Mouse (Mus musculus) midbrain, embryonic 11.5 days (tissue): ENCODE measurements around the gene Vps37c. TPM values are rescaled to one million over a fixed set of nuclear protein-coding genes. Genes with fewer than 3 reads are reported as not detected.

Source experiments
- ATAC-seq: fragments of 200-750 bp; cut with Nextera tagmentation; 2 replicates; pipeline ENCODE4 v1.8.0; 2017; ENCODE audit warnings: moderate TSS enrichment, moderate library complexity; ENCODE audit not compliant: low FRiP score
- DNase-seq: peaks from one replicate; pipeline ENCODE4 v3.0.0; 2015; ENCODE audit warnings: low spot score; ENCODE audit errors: missing footprints
- H3K27ac ChIP-seq: fragments of 300-500 bp; sonication (generic); 2 replicates; pipeline ENCODE4 v1.5.1; 2014; ENCODE audit warnings: low read depth, low read length
- H3K27me3 ChIP-seq: fragments of 300-500 bp; sonication (generic); 2 replicates; pipeline ENCODE4 v1.6.1; 2014; ENCODE audit warnings: mild to moderate bottlenecking, low read length, moderate library complexity, mixed read lengths; ENCODE audit not compliant: control insufficient read depth, insufficient read depth
- H3K36me3 ChIP-seq: fragments of 300-500 bp; sonication (generic); 2 replicates; pipeline ENCODE4 v1.6.1; 2014; ENCODE audit warnings: mild to moderate bottlenecking, low read length, moderate library complexity, mixed read lengths; ENCODE audit not compliant: control insufficient read depth, insufficient read depth
- H3K4me1 ChIP-seq: fragments of 300-500 bp; sonication (generic); 2 replicates; pipeline ENCODE4 v1.6.1; 2014; ENCODE audit warnings: low read length; ENCODE audit not compliant: control insufficient read depth, insufficient read depth
- H3K4me2 ChIP-seq: fragments of 300-500 bp; sonication (generic); 2 replicates; pipeline ENCODE4 v1.6.1; 2014; ENCODE audit warnings: mild to moderate bottlenecking, moderate library complexity
- H3K4me3 ChIP-seq: fragments of 300-500 bp; sonication (generic); 2 replicates; pipeline ENCODE4 v1.5.1; 2014; ENCODE audit warnings: low read depth, low read length
- H3K9ac ChIP-seq: fragments of 300-500 bp; sonication (generic); 2 replicates; pipeline ENCODE4 v1.6.1; 2014; ENCODE audit warnings: low read length
- H3K9me3 ChIP-seq: fragments of 300-500 bp; sonication (generic); 2 replicates; pipeline ENCODE4 v1.6.1; 2016; ENCODE audit warnings: low read length; ENCODE audit not compliant: control insufficient read depth
- WGBS: fragments of 180-500 bp; shearing (Covaris S2); extraction: QIAGEN DNeasy Blood & Tissue Kit; methylation state at CpG from one replicate; pipeline ENCODE4 v1.1.7; 2014; 5-methylcytosine and 5-hydroxymethylcytosine counted together
- polyA plus RNA-seq: library from polyadenylated mRNA; unstranded; fragments of >200 nt; fragmentation: Nextera tagmentation; extraction: Ambion mirVana; gene quantifications from 2 replicates; pipeline ENCODE4 v1.2.1, GENCODE M21; 2014

Vps37c gene
- polyA plus RNA-seq, 1 experiment from 2014 or later: 26.0 TPM

DNA sequence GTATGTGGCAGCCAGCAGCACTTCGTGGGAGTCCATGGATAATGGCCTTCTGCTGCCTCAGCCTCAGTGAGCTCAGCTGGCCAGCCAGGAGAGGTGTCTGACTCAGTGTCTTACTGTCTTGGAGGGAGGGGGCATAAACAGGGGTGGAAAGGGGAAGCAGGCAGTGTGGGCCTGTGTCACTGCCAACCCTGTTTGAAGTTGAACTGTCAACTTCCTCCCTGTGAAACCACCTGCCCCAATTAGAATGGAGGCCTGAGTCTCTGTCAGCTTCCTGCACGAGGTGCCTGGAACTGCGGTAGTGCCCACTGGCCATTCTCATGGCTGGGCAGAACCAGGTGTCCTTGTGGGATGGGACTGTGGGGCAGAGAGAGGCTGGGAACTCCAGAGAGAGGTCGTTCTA is 50.3 kb downstream of the Vps37c start, which contains the start of gene Cd5:
Cd5 (minus strand) TSS at position 192 of the 400 bp plus-strand sequence.
- H3K4me2 ChIP-seq: no peak within 1 kb of the TSS
- no peak within 1 kb of the TSS for H3K27ac ChIP-seq
- peak; percentile 14 for DNase-seq
- WGBS: 84% methylated on average over 4 of the region's 4 CpGs
- H3K9me3 ChIP-seq: no peaks in the 10 kb centered on the region
- ATAC-seq: no peak
- H3K4me3 ChIP-seq: no peak within 1 kb of the TSS
- H3K36me3 ChIP-seq: no peaks in the 10 kb centered on the region
- no peak within 1 kb of the TSS for H3K9ac ChIP-seq
- H3K4me1 ChIP-seq: no peaks in the 10 kb centered on the region
- H3K27me3 ChIP-seq: no peaks in the 10 kb centered on the region

DNA sequence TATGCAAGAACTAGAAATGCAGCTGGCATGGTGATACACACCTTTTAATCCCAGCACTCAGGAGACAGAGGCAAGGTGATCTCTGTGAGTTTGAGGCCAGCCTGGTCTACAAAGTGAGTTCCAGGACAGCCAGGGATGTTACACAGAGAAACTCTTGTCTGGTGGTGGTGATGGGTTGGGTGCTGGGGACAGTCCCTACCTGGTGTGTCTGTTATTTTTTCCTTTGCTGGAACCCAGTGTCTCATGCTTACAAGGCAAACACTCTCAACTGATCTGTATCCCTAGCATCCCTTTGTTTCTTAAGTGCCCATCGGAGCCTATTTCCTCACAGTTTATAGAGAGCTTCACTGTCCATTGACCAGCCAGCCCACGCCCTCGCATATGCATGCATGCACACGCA is 51.4 kb downstream of the Vps37c start:
- Histone ChIP-seq H3K4me1 (no peaks in the 10 kb centered on the region), H3K27me3 (no peaks in the 10 kb centered on the region), H3K9me3 (no peaks in the 10 kb centered on the region), H3K27ac (no peak overlapping the region), H3K9ac (no peak overlapping the region), H3K36me3 (no peaks in the 10 kb centered on the region), H3K4me3 (no peak overlapping the region), H3K4me2 (no peak overlapping the region)
- no peak for ATAC-seq
- no peak for DNase-seq
- WGBS: 93% methylated on average over 4 of the region's 4 CpGs

DNA sequence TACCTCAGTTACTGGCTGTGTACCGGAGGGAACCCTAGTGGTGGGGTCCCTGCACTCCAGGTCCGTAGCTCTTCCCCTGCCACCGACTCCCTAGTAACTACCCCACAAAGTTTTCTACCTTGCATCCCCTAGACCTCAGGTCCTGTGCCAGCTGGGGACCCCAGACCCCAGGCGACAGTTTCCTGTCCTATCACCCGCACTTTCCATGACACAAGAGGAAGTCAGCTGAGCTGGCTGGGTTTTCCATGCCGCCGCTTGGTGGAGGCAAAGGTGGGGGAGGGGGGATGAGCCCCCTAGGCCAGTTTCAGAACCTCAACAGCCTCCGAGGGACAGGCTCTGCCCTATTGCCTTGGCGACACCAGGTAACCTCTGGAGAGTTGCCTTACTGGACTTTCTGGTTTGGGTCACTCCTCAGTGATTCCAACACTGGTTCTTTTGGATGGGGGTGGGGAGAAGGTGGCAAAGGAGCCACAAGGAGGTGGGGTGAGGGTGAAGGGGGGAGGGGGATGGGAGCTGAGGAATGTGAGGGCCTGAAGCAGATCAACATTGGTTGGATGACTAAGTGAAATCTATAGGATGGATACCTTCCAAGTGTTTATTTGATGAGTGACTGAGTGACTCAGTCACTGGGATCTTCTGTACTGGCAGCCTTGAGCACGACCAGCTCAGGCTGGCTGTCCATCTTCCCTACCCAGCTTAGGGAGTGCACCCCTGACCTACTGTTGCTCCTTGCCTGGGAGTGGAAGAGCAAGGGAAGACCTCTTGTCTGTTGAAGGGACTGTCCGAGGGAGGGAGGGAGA is 52.3 kb downstream of the Vps37c start:
- H3K4me2 ChIP-seq: no peak overlapping the region
- no peak for ATAC-seq
- WGBS: 37% methylated on average over 11 of the region's 11 CpGs

DNA sequence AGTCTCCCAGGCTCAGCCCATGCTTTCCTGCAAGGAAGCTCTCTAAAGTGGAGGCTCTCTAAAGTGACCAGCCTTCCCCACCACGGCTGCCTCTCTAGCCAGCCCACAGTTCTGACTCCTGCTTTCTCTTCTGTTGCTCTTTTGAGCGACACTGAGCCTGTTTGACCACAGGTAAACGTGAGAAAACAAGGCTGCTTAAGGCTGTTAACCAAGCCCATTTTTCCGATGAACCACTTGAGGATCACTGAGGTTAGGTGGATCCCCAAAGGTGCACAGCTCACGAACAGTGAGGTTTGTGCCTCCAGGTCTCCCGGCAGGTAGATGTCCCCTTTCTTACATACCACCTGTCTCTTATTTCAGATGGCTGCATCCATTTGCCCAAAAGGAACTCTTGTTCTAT is 53.6 kb downstream of the Vps37c start:
- Histone ChIP-seq H3K27ac (no peak overlapping the region), H3K4me2 (no peak overlapping the region), H3K4me3 (no peak overlapping the region), H3K36me3 (no peaks in the 10 kb centered on the region), H3K9ac (no peak overlapping the region), H3K4me1 (no peaks in the 10 kb centered on the region), H3K27me3 (no peaks in the 10 kb centered on the region), H3K9me3 (no peaks in the 10 kb centered on the region)
- WGBS: 82% methylated on average over 6 of the region's 6 CpGs
- ATAC-seq (no peak), DNase-seq (no peak)

More for the DNA sequence above, 52.3 kb downstream of the Vps37c start:
- no peak overlapping the region for H3K9ac ChIP-seq
- no peaks in the 10 kb centered on the region for H3K36me3 ChIP-seq
- H3K4me1 ChIP-seq: no peaks in the 10 kb centered on the region
- H3K27ac ChIP-seq: no peak overlapping the region
- no peak overlapping the region for H3K4me3 ChIP-seq
- no peak for DNase-seq
- no peaks in the 10 kb centered on the region for H3K27me3 ChIP-seq
- H3K9me3 ChIP-seq: no peaks in the 10 kb centered on the region

DNA sequence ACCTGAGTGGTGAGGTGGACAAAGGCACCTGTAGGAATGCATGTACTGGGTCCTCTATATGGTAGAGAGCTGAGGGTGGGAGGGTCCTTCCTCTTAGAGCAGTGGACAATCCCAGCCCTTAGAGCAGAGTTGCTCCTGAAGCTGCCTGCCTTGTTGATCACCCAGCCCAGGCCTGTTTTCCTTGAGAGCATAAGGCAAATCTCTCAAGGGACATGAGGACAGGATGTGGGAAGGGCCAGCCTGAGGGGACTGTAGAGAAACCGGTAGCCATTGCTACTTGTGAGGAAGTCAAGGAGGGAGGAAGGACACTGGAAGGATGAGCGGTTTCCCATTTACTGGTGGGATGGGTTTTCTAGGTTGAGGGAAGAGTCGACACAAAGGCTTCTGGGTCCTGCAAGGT is 54.0 kb downstream of the Vps37c start:
- H3K36me3 ChIP-seq: no peaks in the 10 kb centered on the region
- no peaks in the 10 kb centered on the region for H3K9me3 ChIP-seq
- no peak overlapping the region for H3K4me2 ChIP-seq
- no peaks in the 10 kb centered on the region for H3K27me3 ChIP-seq
- H3K4me1 ChIP-seq: no peaks in the 10 kb centered on the region
- ATAC-seq (no peak), DNase-seq (no peak)
- H3K4me3 ChIP-seq: no peak overlapping the region
- no peak overlapping the region for H3K27ac ChIP-seq
- WGBS: 79% methylated on average over 3 of the region's 3 CpGs
- H3K9ac ChIP-seq: no peak overlapping the region

DNA sequence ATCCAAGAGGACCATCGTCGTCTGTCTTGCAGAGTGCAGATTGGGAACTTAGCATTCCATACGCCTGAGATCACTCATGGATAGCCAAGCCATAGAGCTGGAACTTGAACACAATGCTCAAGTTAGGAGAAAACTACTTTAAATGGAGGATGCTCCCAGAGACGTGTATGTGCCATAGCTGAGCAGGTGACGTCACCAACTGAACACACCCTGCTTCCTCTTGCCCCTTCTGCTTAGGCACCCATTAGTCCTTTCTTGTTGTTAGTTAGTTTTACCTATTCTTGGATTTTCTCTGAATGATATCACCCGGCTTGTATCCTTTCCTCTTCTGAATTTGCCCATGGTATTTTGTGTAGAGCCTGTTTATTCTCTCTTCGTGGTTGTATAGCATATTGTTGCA is 58.6 kb downstream of the Vps37c start:
- H3K9me3 ChIP-seq: no peaks in the 10 kb centered on the region
- H3K4me2 ChIP-seq: no peak overlapping the region
- 85% methylated on average over 7 of the region's 7 CpGs for WGBS
- H3K36me3 ChIP-seq: no peaks in the 10 kb centered on the region
- no peak overlapping the region for H3K27ac ChIP-seq
- ATAC-seq: no peak
- H3K9ac ChIP-seq: no peak overlapping the region
- DNase-seq: peak; percentile 23
- H3K4me1 ChIP-seq: no peaks in the 10 kb centered on the region; the same call in 1 of the 2 replicates
- no peaks in the 10 kb centered on the region for H3K27me3 ChIP-seq
- H3K4me3 ChIP-seq: no peak overlapping the region

DNA sequence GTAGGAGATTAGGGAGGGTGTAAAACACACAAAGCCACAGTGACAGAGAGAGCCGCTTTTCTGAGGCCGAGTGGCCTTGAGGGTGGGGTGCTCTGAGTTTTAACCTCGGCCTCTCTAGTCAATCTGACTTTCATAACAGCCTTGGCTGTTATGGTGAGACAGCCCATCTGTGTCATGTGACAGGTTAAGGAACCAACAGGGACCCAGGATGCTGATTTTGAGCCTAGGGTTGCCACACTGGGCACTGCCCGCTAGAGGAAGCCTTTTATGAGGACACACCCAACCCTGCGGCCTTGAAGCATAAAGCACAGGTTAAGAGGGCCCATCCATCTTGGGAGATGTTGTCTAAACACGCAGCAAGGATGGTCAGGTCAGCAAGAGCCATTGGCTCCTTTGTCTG is 59.2 kb downstream of the Vps37c start:
- no peaks in the 10 kb centered on the region for H3K9me3 ChIP-seq
- no peak overlapping the region for H3K27ac ChIP-seq
- no peaks in the 10 kb centered on the region for H3K27me3 ChIP-seq
- DNase-seq: peak; percentile 39
- H3K9ac ChIP-seq: no peak overlapping the region
- ATAC-seq: no peak
- H3K36me3 ChIP-seq: no peaks in the 10 kb centered on the region
- no peak overlapping the region for H3K4me3 ChIP-seq
- H3K4me1 ChIP-seq: no peaks in the 10 kb centered on the region; the same call in 1 of the 2 replicates
- no peak overlapping the region for H3K4me2 ChIP-seq
- 84% methylated on average over 6 of the region's 6 CpGs for WGBS

DNA sequence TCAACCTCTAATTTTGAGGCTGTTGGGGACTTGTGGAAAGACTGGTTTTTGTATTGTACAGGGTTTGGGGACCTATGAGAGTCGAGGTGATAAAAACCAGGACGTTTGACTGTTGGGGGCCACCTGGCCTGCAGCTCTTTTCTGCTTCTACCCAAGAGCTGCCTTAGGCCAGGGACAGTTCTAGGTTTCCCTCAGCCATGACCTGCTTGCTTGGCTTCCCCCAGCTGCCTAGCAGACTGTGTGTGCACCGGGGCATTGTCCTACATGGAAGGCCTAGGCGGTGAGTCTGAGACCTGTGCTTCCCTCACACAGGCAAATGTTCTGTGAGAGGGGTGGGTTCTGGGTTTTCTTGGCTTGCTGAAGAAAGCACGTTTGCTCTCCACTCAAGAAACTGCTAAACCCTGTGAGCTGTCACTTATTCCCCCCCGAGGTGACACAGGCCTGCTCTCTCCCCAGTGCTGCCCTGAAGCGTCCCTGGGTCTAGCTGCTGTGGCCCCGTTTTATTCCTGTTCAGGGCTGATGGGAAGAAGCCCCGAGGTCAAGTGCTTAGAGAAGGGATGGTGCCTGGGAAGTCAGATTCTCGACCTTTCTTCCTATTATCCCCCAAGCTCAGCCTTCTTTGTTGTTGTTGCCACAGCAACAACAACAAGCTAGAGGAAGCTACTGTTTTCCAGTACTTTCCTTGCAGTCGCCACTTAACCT is 60.0 kb downstream of the Vps37c start:
- H3K27ac ChIP-seq: no peak overlapping the region
- WGBS: 49% methylated on average over 11 of the region's 11 CpGs
- no peak overlapping the region for H3K4me3 ChIP-seq
- H3K4me1 ChIP-seq: no peaks in the 10 kb centered on the region; the same call in 1 of the 2 replicates
- no peak overlapping the region for H3K4me2 ChIP-seq
- H3K9ac ChIP-seq: no peak overlapping the region
- ATAC-seq (no peak), DNase-seq (peak; percentile 81)
- no peaks in the 10 kb centered on the region for H3K27me3 ChIP-seq
- H3K36me3 ChIP-seq: no peaks in the 10 kb centered on the region
- H3K9me3 ChIP-seq: no peaks in the 10 kb centered on the region

DNA sequence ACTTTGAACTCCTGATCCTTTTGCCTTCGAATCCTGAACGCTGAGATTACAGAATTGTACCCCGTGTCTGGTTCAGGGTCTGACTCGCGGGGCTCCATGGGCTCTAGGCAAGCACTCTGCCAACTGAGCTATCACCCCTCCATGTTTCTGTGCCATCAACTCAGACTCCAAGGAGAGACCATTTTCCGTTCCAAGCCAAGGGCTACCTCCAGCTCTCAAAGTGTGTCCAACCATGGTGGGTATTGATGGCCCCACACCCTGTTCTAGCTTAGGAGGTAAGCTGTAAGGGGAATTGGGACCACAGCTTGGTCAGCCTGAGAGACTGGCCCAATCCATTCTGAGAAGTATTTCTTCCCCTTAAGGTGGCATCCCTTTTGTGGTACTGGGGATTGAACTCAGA is 60.8 kb downstream of the Vps37c start:
- no peak overlapping the region for H3K4me2 ChIP-seq
- H3K27me3 ChIP-seq: no peaks in the 10 kb centered on the region
- H3K27ac ChIP-seq: no peak overlapping the region
- no peak overlapping the region for H3K4me3 ChIP-seq
- DNase-seq (peak; percentile 69), ATAC-seq (no peak)
- H3K4me1 ChIP-seq: no peaks in the 10 kb centered on the region; the same call in 1 of the 2 replicates
- H3K9ac ChIP-seq: no peak overlapping the region
- no peaks in the 10 kb centered on the region for H3K9me3 ChIP-seq
- WGBS: 78% methylated on average over 6 of the region's 6 CpGs
- H3K36me3 ChIP-seq: no peaks in the 10 kb centered on the region
